Mouse (Mus musculus) adrenal gland, adult 8-10 months (tissue): ENCODE results near the gene Tmem262. TPM values are rescaled to one million over a fixed set of nuclear protein-coding genes. Genes with fewer than 3 reads are reported as not detected.

Experiments
- DNase-seq: peaks from one replicate; pipeline ENCODE4 v3.0.0; 2022
- microRNA-seq, 2 experiments: library from miRNA; unstranded; fragments of <30 nt; microRNA quantifications; one replicate each; pipeline ENCODE4 v1.2.0; 2022
- total RNA-seq, 4 experiments: library from RNA; stranded (reverse); gene quantifications; 2 replicates each; pipeline ENCODE4 v1.2.4; 2022

The Tmem262 gene
- total RNA-seq, 4 experiments from 2014 or later, result 0.87 to 1.0 TPM; not detected in 2

GRCm38 (mm10) chr19:6102169-6102853 lies 22.5 kb downstream of the Tmem262 start:
- DNase-seq, result no peak

- DNase-seq, result no peak
Measured at GRCm38 (mm10) chr19:6104476-6104875, 24.6 kb downstream of the Tmem262 start.

DNA sequence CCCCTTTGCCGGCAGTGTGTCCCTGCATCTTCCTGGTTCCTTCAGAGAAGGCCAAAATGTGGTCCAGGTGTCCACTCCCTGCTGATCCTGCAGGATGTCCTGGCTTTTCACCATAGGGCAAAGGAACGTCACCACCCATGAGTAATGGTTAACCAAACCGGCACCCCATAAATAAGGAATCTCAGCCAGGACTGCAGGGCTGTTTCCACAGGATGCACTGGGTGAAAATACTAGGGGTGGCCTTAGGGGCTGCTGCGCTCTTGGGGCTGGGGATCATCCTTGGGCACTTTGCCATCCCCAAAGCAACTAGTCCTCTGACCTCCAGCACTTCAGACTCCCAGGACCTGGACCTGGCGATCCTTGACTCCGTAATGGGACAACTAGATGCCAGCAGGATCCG lies 25.8 kb downstream of the Tmem262 start, which contains the start of gene Naaladl1:
Naaladl1 (plus strand) TSS at position 197 of the 400 bp plus-strand sequence.
- no peak for DNase-seq

- DNase-seq, result no peak
Measured at GRCm38 (mm10) chr19:6113116-6113515, 33.3 kb downstream of the Tmem262 start.

GRCm38 (mm10) chr19:6116113-6116850 lies 36.4 kb downstream of the Tmem262 start:
- no peak for DNase-seq

GRCm38 (mm10) chr19:6117346-6117985 lies 37.6 kb downstream of the Tmem262 start:
- no peak for DNase-seq

GRCm38 (mm10) chr19:6117986-6118676 lies 38.3 kb downstream of the Tmem262 start, which contains the start of gene Sac3d1:
Sac3d1 (minus strand) TSS chr19:6118650.
- peak; percentile 84 for DNase-seq

- no peak for DNase-seq
Measured at GRCm38 (mm10) chr19:6118677-6119185, 38.9 kb downstream of the Tmem262 start.

DNA sequence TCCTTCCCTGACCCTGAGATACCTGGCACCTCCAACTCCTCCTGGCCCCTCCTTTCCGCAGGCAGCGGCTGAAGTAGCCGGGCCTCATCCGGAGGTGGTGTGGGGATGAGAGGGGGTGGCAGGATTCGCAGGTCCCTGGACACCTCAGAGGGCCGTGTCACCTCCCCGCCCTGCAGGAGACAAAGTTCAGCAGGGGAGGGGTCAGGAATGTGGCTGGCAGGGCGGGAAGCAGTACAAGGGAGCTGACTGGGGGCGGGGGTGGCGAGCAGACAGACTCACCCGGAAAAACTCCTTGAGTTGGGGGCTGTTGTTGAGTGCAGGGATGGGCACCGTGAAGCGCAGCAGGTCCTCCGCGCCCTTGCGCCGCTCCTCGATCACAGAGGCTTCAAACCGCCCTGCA lies 41.9 kb downstream of the Tmem262 start:
- DNase-seq, result no peak

GRCm38 (mm10) chr19:6123330-6123729 lies 43.5 kb downstream of the Tmem262 start:
- no peak for DNase-seq

- no peak for DNase-seq
Measured at GRCm38 (mm10) chr19:6124898-6125297, 45.1 kb downstream of the Tmem262 start.

GRCm38 (mm10) chr19:6126289-6126688 lies 46.5 kb downstream of the Tmem262 start:
- DNase-seq, result no peak

DNA sequence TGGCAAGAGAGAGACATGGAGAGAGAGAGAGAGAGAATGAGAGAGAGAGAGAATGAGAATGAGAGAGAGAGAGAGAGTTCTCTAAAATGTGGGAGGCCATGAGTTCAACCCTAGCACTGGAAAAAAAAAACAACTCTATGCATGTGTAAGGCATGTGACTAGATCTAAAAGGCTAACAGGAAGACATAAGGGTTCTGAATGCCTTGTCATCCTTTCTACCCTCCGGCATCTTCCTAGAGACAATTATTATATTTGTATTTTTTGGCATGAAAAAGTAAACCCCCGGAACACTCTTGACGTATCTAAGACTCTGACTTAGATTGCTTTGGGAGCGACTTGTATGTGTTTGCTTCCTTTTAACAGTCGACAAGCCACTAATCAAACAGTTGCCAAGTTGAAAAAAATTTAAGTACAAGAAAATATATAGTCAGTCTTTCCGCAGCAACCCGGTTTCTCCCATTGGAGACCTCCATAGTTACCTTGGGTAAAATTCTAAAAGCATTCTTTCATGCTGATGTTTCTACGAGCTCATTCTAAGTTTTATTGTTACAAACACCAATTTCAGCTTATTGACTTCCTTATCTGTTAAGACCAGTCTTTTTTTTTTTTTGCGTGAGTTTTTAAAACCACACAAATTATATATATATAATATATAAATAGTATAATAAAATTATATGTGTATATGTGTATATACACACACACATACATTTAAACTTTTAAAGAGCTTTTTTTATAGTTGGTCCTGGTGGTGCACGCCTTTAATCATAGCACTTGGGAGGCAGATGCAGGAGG lies 47.2 kb downstream of the Tmem262 start:
- no peak for DNase-seq

- DNase-seq, result peak; percentile 95
Measured at GRCm38 (mm10) chr19:6127760-6128341, 48.0 kb downstream of the Tmem262 start, which contains the start of gene Snx15. Snx15 (minus strand) TSS chr19:6128304.

Small RNA genes lying within 50 kb of the gene (microRNA-seq; reads per million reads assigned to microRNA genes)
- 0.67 to 1.1 reads per million in 2 experiments for gene Mir6988

Other genes starting within 250 kb of the Tmem262 start
- 10 to 100 TPM; 47.6 to 55.2 (median 53.4) TPM for gene Frmd8, start 204.8 kb upstream of the Tmem262 start, total RNA-seq
- 10 to 100 TPM; 12.8 to 21.7 (median 17.5) TPM for gene Slc25a45, start 202.2 kb upstream of the Tmem262 start, total RNA-seq
- 1 to 10 TPM in 3 of 4 experiments, under 1 TPM in 1; 0.93 to 3.5 (median 1.6) TPM for gene Tigd3, start 185.9 kb upstream of the Tmem262 start, total RNA-seq
- gene Dpf2, start 167.0 kb upstream of the Tmem262 start, total RNA-seq, result 100 to 1,000 TPM in 3 of 4 experiments, 10 to 100 TPM in 1; 93.7 to 147 (median 129) TPM
- gene Cdc42ep2, start 155.2 kb upstream of the Tmem262 start, total RNA-seq, result 1 to 10 TPM; 4.9 to 9.6 (median 8.3) TPM
- gene Pola2, start 115.8 kb upstream of the Tmem262 start, total RNA-seq, result 10 to 100 TPM; 22.5 to 51.0 (median 27.8) TPM
- not detected for gene Slc22a20, start 93.9 kb upstream of the Tmem262 start, total RNA-seq
- 10 to 100 TPM; 40.6 to 54.1 (median 47.3) TPM for gene Capn1, start 64.1 kb upstream of the Tmem262 start, total RNA-seq
- gene Syvn1, start 33.5 kb upstream of the Tmem262 start, total RNA-seq, result 10 to 100 TPM; 59.6 to 78.9 (median 62.2) TPM
- 10 to 100 TPM; 52.0 to 61.8 (median 59.6) TPM for gene Mrpl49, start 22.2 kb upstream of the Tmem262 start, total RNA-seq
- gene Fau, start 22.2 kb upstream of the Tmem262 start, total RNA-seq, result 1,000 to 10,000 TPM; 1,027 to 1,106 (median 1,086) TPM
- gene Znhit2, start 18.8 kb upstream of the Tmem262 start, total RNA-seq, result 10 to 100 TPM; 31.6 to 43.1 (median 34.6) TPM
- 10 to 100 TPM; 24.9 to 36.1 (median 27.2) TPM for gene Tm7sf2, start 11.7 kb upstream of the Tmem262 start, total RNA-seq
- 10 to 100 TPM; 66.2 to 92.3 (median 81.3) TPM for gene Vps51, start 2.8 kb upstream of the Tmem262 start, total RNA-seq
- gene Gm28374, start 2.2 kb downstream of the Tmem262 start, total RNA-seq, result not detected
- 10 to 100 TPM; 37.2 to 50.5 (median 44.7) TPM for gene Zfpl1, start 4.9 kb downstream of the Tmem262 start, total RNA-seq
- gene Cdca5, start 5.0 kb downstream of the Tmem262 start, total RNA-seq, result 1 to 10 TPM in 1 of 4 experiments, under 1 TPM in 3; 0.46 to 1.2 (median 0.63) TPM
- gene AC131692.1, start 14.4 kb downstream of the Tmem262 start, total RNA-seq, result not detected
- under 1 TPM in 1 of 4 experiments, not detected in 3; 0.27 TPM for gene Naaladl1, start 25.7 kb downstream of the Tmem262 start, total RNA-seq
- gene Sac3d1, start 38.6 kb downstream of the Tmem262 start, total RNA-seq, result 10 to 100 TPM; 13.7 to 18.9 (median 16.1) TPM
- gene Snx15, start 48.3 kb downstream of the Tmem262 start, total RNA-seq, result 10 to 100 TPM; 34.0 to 49.1 (median 37.8) TPM
- 1 to 10 TPM; 1.4 to 3.5 (median 2.7) TPM for gene Batf2, start 61.0 kb downstream of the Tmem262 start, total RNA-seq
- 100 to 1,000 TPM in 2 of 4 experiments, 10 to 100 TPM in 2; 92.7 to 127 (median 112) TPM for gene Arl2, start 61.5 kb downstream of the Tmem262 start, total RNA-seq
- 1 to 10 TPM; 2.0 to 4.4 (median 3.5) TPM for gene Majin, start 104.4 kb downstream of the Tmem262 start, total RNA-seq
- 10 to 100 TPM; 23.4 to 37.6 (median 29.4) TPM for gene Gpha2, start 146.3 kb downstream of the Tmem262 start, total RNA-seq
- 100 to 1,000 TPM; 103 to 160 (median 124) TPM for gene Ppp2r5b, start 155.8 kb downstream of the Tmem262 start, total RNA-seq
- 10 to 100 TPM; 38.6 to 57.9 (median 48.3) TPM for gene Atg2a, start 161.6 kb downstream of the Tmem262 start, total RNA-seq
- 100 to 1,000 TPM in 3 of 4 experiments, 10 to 100 TPM in 1; 90.8 to 130 (median 118) TPM for gene Ehd1, start 196.7 kb downstream of the Tmem262 start, total RNA-seq
- gene Cdc42bpg, start 226.4 kb downstream of the Tmem262 start, total RNA-seq, result 10 to 100 TPM; 24.4 to 45.7 (median 38.4) TPM